Mouse (Mus musculus) lung, postnatal 0 days (tissue): ENCODE data around the gene Gm49383.

ENCODE experiments used
- CTCF ChIP-seq: IDR thresholded peaks from 2 replicates; pipeline ENCODE4 v1.5.1; 2016; ENCODE audit warnings: antibody characterized with exemption, mild to moderate bottlenecking
- EP300 ChIP-seq: IDR thresholded peaks from 2 replicates; pipeline ENCODE4 v1.6.1; 2016; ENCODE audit warnings: antibody characterized with exemption, mild to moderate bottlenecking, control low read depth

- TF ChIP-seq CTCF = peak; percentile 45
- TF ChIP-seq EP300 = no peak
Measured at GRCm38 (mm10) chr12:69238284-69238683, 41.4 kb upstream of the Gm49383 start.
